Mouse (Mus musculus): ENCODE results near the gene Stk25. TPM values are rescaled to one million over a fixed set of nuclear protein-coding genes. Genes with fewer than 3 reads are reported as not detected.

Gene Stk25
- polyA plus RNA-seq, 1 experiment: 306 TPM

- H3K36me3 ChIP-seq (ENCODE audit: control insufficient read depth, insufficient read depth, low read length): no peaks in the 10 kb centered on the region
- H3K4me3 ChIP-seq (ENCODE audit: low read depth, low read length): no peak overlapping the region
- H3K27me3 ChIP-seq (ENCODE audit: control insufficient read depth, insufficient read depth, low read length): no peaks in the 10 kb centered on the region
- no peak overlapping the region for H3K27ac ChIP-seq (ENCODE audit: insufficient read depth, low read depth, low read length)
- TF ChIP-seq CTCF (IDR thresholded peaks at IDR 0.05; ENCODE audit: extremely low read depth, insufficient read length, insufficient replicate concordance, low read depth, low read length) (no peak), POLR2A (IDR thresholded peaks at IDR 0.05; ENCODE audit: low read depth, low read length) (no peak)
- WGBS: 19% methylated on average over 8 of the region's 8 CpGs
- peaks cover 30% of the 10 kb centered on the region for H3K4me1 ChIP-seq (ENCODE audit: control insufficient read depth, insufficient read depth, insufficient read length, low read length)
Measured at GRCm38 (mm10) chr1:93688154-93688553, 29.7 kb upstream of the Stk25 start.

GRCm38 (mm10) chr1:93686961-93687320 lies 28.5 kb upstream of the Stk25 start:
- TF ChIP-seq CTCF (IDR thresholded peaks at IDR 0.05; ENCODE audit: extremely low read depth, insufficient read length, insufficient replicate concordance, low read depth, low read length) (no peak), POLR2A (IDR thresholded peaks at IDR 0.05; ENCODE audit: low read depth, low read length) (no peak)
- no peak overlapping the region for H3K27ac ChIP-seq (ENCODE audit: insufficient read depth, low read depth, low read length)
- peaks cover 24% of the 10 kb centered on the region for H3K4me1 ChIP-seq (ENCODE audit: control insufficient read depth, insufficient read depth, insufficient read length, low read length)
- H3K4me3 ChIP-seq (ENCODE audit: low read depth, low read length): peak overlapping the region; percentile 63
- H3K27me3 ChIP-seq (ENCODE audit: control insufficient read depth, insufficient read depth, low read length): no peaks in the 10 kb centered on the region
- no peaks in the 10 kb centered on the region for H3K36me3 ChIP-seq (ENCODE audit: control insufficient read depth, insufficient read depth, low read length)
- WGBS: 27% methylated on average over 3 of the region's 3 CpGs

- H3K36me3 ChIP-seq (ENCODE audit: control insufficient read depth, insufficient read depth, low read length): no peaks in the 10 kb centered on the region
- TF ChIP-seq CTCF (IDR thresholded peaks at IDR 0.05; ENCODE audit: extremely low read depth, insufficient read length, insufficient replicate concordance, low read depth, low read length) (peak; percentile 19; the same call in 1 of the 2 replicates), POLR2A (IDR thresholded peaks at IDR 0.05; ENCODE audit: low read depth, low read length) (no peak)
- H3K4me3 ChIP-seq (ENCODE audit: low read depth, low read length): peak overlapping the region; percentile 63
- WGBS: 3% methylated on average over 51 of the region's 51 CpGs
- peaks cover 21% of the 10 kb centered on the region for H3K4me1 ChIP-seq (ENCODE audit: control insufficient read depth, insufficient read depth, insufficient read length, low read length)
- peak overlapping the region; percentile 37; the same call in 1 of the 2 replicates for H3K27ac ChIP-seq (ENCODE audit: insufficient read depth, low read depth, low read length)
- H3K27me3 ChIP-seq (ENCODE audit: control insufficient read depth, insufficient read depth, low read length): no peaks in the 10 kb centered on the region
Measured at GRCm38 (mm10) chr1:93686245-93686960, 27.9 kb upstream of the Stk25 start.

GRCm38 (mm10) chr1:93685401-93686244 lies 27.2 kb upstream of the Stk25 start, which contains the start of gene Bok:
Gene Bok, plus strand, starts transcription at chr1:93685660.
- TF ChIP-seq CTCF (IDR thresholded peaks at IDR 0.05; ENCODE audit: extremely low read depth, insufficient read length, insufficient replicate concordance, low read depth, low read length) (no peak), POLR2A (IDR thresholded peaks at IDR 0.05; ENCODE audit: low read depth, low read length) (0 out of 2 replicates have a peak, but pooled peaks have one; percentile 30)
- under 1% methylated on average over 78 of the region's 78 CpGs for WGBS
- Histone ChIP-seq H3K4me1 (ENCODE audit: control insufficient read depth, insufficient read depth, insufficient read length, low read length) (peaks cover 21% of the 10 kb centered on the region), H3K27ac (ENCODE audit: insufficient read depth, low read depth, low read length) (peak within 1 kb of the TSS; percentile 37; the same call in 1 of the 2 replicates), H3K27me3 (ENCODE audit: control insufficient read depth, insufficient read depth, low read length) (no peaks in the 10 kb centered on the region), H3K4me3 (ENCODE audit: low read depth, low read length) (peak within 1 kb of the TSS; percentile 63), H3K36me3 (ENCODE audit: control insufficient read depth, insufficient read depth, low read length) (no peaks in the 10 kb centered on the region)

GRCm38 (mm10) chr1:93679889-93680568 lies 21.6 kb upstream of the Stk25 start:
- H3K27ac ChIP-seq (ENCODE audit: insufficient read depth, low read depth, low read length): no peak overlapping the region
- no peak overlapping the region for H3K4me3 ChIP-seq (ENCODE audit: low read depth, low read length)
- no peaks in the 10 kb centered on the region; the same call in 1 of the 2 replicates for H3K4me1 ChIP-seq (ENCODE audit: control insufficient read depth, insufficient read depth, insufficient read length, low read length)
- no peaks in the 10 kb centered on the region for H3K36me3 ChIP-seq (ENCODE audit: control insufficient read depth, insufficient read depth, low read length)
- WGBS: 70% methylated on average over 7 of the region's 7 CpGs
- TF ChIP-seq POLR2A (IDR thresholded peaks at IDR 0.05; ENCODE audit: low read depth, low read length) (no peak), CTCF (IDR thresholded peaks at IDR 0.05; ENCODE audit: extremely low read depth, insufficient read length, insufficient replicate concordance, low read depth, low read length) (no peak)
- no peaks in the 10 kb centered on the region for H3K27me3 ChIP-seq (ENCODE audit: control insufficient read depth, insufficient read depth, low read length)

GRCm38 (mm10) chr1:93678386-93678785 lies 19.9 kb upstream of the Stk25 start:
- Histone ChIP-seq H3K4me1 (ENCODE audit: control insufficient read depth, insufficient read depth, insufficient read length, low read length) (no peaks in the 10 kb centered on the region; the same call in 1 of the 2 replicates), H3K27ac (ENCODE audit: insufficient read depth, low read depth, low read length) (no peak overlapping the region), H3K27me3 (ENCODE audit: control insufficient read depth, insufficient read depth, low read length) (no peaks in the 10 kb centered on the region), H3K36me3 (ENCODE audit: control insufficient read depth, insufficient read depth, low read length) (no peaks in the 10 kb centered on the region), H3K4me3 (ENCODE audit: low read depth, low read length) (no peak overlapping the region)
- no peak for TF ChIP-seq POLR2A (IDR thresholded peaks at IDR 0.05; ENCODE audit: low read depth, low read length)
- TF ChIP-seq CTCF (IDR thresholded peaks at IDR 0.05; ENCODE audit: extremely low read depth, insufficient read length, insufficient replicate concordance, low read depth, low read length): no peak
- WGBS: 11% methylated on average over 2 of the region's 2 CpGs

All from small intestine, adult 2 months (tissue).